Mouse (Mus musculus): ENCODE data around the gene Glis3. TPM values are rescaled to one million over a fixed set of nuclear protein-coding genes. Genes with fewer than 3 reads are reported as not detected.
A peak's percentile ranks its signal among the peaks of the same experiment; 100 is the strongest.

Glis3 gene
- polyA plus RNA-seq, 1 experiment from 2014 or later, result 0.93 TPM

DNA sequence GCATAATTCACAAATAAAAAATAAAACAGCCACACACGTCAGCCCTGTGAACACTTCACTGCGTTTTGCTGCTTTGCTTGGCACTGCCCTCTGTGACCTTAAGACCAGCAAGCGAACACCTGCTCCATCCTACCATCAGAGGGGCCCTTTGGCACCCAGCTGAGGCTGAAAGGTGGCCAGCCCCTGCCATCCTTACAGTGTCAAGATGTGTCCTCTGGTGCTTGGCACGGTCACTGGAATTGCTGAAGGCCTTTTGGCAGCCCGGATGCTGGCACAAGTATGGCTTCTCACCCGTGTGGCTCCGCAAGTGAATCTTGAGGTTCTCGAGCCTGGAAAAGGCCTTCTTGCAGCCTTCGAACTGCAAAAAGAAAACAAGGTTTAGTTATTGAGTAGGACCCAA lies 322.3 kb downstream of the Glis3 start:
- no peak for ATAC-seq (ENCODE audit: low read depth)
- 90% methylated on average over 9 of the region's 9 CpGs for WGBS
- Histone ChIP-seq H3K4me2 (no peak overlapping the region), H3K4me1 (replicated peaks) (peaks cover 6% of the 10 kb centered on the region; the same call in 1 of the 2 replicates), H3K27ac (replicated peaks) (no peak overlapping the region), H3K36me3 (no peaks in the 10 kb centered on the region), H3K9ac (no peak overlapping the region), H3K4me3 (no peak overlapping the region), H3K27me3 (no peaks in the 10 kb centered on the region), H3K9me3 (no peaks in the 10 kb centered on the region)

DNA sequence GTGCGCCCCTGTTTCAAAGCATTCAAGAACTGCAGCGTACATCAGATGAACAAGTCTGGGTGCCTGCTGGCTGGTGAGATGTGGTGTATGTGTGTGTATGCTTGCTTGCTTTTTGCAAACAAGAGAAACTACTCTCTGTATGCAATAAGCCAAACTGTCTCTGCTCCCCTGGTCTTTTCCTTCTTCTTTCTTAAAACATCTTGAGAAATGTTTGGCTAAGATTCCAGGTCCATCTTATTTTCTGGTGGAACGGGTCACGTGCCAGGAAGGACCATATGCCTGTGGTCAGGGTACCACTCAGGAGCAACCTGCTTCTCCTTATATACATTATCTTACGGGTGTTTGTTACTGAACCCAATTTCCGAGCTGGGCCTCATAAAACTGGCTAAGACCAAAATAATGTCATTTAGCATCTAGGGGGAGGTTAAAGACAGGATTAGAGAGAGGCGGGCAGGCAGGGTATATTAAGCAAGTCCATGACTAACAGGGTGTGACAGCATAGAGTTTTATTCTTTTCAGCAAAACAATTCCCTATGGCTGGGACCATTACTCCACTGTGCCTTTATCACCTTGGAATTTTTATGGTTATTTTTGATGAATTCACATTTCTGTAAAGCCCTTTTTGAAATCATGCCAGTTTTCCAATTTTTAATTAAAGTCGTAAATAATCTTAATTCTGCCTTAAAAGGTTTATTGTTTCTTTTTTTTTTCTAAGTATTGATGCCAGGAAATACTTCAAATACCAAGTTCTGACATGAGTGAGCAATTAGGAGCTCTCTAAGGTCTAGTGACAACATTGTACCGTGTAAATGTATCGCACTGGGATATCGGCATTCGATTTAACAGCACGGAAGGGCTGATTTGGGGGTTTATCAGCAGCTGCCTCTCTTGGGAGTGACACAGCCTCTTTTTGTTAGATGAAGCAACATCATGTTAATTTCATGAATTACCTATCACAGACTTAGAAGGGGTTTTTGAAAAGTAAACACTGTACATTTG lies 328.5 kb downstream of the Glis3 start:
- H3K27me3 ChIP-seq, result no peaks in the 10 kb centered on the region
- peak overlapping the region; percentile 46; the same call in 1 of the 2 replicates for H3K27ac ChIP-seq (replicated peaks)
- H3K36me3 ChIP-seq, result no peaks in the 10 kb centered on the region
- H3K4me2 ChIP-seq, result no peak overlapping the region
- H3K4me3 ChIP-seq, result no peak overlapping the region
- no peak overlapping the region for H3K9ac ChIP-seq
- peaks cover 23% of the 10 kb centered on the region for H3K4me1 ChIP-seq (replicated peaks)
- ATAC-seq (ENCODE audit: low read depth), result peak; percentile 83
- H3K9me3 ChIP-seq, result no peaks in the 10 kb centered on the region
- WGBS, result 50% methylated on average over 13 of the region's 13 CpGs

- Histone ChIP-seq H3K27me3 (no peaks in the 10 kb centered on the region), H3K27ac (replicated peaks) (no peak overlapping the region)
Observed at GRCm38 (mm10) chr19:28347080-28347825, 332.6 kb downstream of the Glis3 start.

DNA sequence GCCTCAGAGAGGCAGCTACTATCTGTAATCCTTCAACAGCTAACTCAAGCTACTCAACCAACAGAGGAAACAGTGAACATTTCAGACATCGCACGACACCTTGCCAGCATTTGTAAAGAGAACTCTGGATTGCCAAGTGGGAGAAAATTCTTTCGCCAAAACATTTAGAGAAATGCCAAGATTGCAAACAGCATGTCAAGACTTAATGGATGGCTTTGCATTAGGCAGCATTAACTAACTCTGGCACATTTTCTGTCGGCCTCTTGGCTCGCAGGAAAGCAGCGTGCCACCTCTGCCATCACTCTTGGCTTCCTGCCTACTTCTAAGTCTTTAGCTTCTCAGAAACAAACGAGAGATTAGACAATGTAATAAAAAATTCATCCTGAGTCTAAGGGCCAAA lies 336.2 kb downstream of the Glis3 start:
- H3K4me2 ChIP-seq, result no peak overlapping the region
- H3K36me3 ChIP-seq, result no peaks in the 10 kb centered on the region
- no peak for ATAC-seq (ENCODE audit: low read depth)
- H3K27me3 ChIP-seq, result no peaks in the 10 kb centered on the region
- no peak overlapping the region for H3K9ac ChIP-seq
- no peak overlapping the region for H3K27ac ChIP-seq (replicated peaks)
- 74% methylated on average over 7 of the region's 7 CpGs for WGBS
- no peak overlapping the region for H3K4me3 ChIP-seq
- 0 out of 2 replicates have a peak, but pooled peaks cover 8% of the 10 kb centered on the region for H3K4me1 ChIP-seq (replicated peaks)
- no peaks in the 10 kb centered on the region for H3K9me3 ChIP-seq

More at GRCm38 (mm10) chr19:28347080-28347825, 332.6 kb downstream of the Glis3 start:
- 41% methylated on average over 13 of the region's 13 CpGs for WGBS
- Histone ChIP-seq H3K36me3 (no peaks in the 10 kb centered on the region), H3K4me2 (no peak overlapping the region), H3K4me3 (no peak overlapping the region), H3K9me3 (no peaks in the 10 kb centered on the region), H3K4me1 (replicated peaks) (peaks cover 22% of the 10 kb centered on the region), H3K9ac (no peak overlapping the region)
- ATAC-seq (ENCODE audit: low read depth), result no peak

DNA sequence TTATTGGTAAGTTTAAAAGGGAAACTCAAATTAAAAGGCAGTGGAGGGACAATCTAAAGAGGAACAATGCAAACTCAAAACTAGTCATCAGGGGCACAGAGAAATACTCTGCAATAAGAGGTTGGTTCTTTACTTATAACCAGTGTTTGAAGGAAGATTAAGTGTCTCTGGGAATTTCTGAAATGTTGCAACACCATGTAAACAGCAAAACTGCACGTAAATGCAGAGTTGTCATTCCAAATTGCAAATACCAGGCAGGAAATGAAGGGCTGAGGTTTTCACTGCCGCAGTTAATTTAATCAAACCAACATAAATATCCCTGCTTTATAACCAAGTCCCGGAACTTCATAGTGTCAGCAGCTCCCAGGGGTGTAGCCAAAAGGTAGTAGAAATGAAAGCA lies 342.3 kb downstream of the Glis3 start:
- no peaks in the 10 kb centered on the region for H3K27me3 ChIP-seq
- no peak overlapping the region for H3K4me2 ChIP-seq
- no peak overlapping the region for H3K27ac ChIP-seq (replicated peaks)
- H3K4me3 ChIP-seq, result no peak overlapping the region
- no peaks in the 10 kb centered on the region for H3K36me3 ChIP-seq
- no peaks in the 10 kb centered on the region for H3K9me3 ChIP-seq
- 37% methylated on average over 3 of the region's 3 CpGs for WGBS
- H3K4me1 ChIP-seq (replicated peaks), result peaks cover 30% of the 10 kb centered on the region
- no peak for ATAC-seq (ENCODE audit: low read depth)
- no peak overlapping the region for H3K9ac ChIP-seq

DNA sequence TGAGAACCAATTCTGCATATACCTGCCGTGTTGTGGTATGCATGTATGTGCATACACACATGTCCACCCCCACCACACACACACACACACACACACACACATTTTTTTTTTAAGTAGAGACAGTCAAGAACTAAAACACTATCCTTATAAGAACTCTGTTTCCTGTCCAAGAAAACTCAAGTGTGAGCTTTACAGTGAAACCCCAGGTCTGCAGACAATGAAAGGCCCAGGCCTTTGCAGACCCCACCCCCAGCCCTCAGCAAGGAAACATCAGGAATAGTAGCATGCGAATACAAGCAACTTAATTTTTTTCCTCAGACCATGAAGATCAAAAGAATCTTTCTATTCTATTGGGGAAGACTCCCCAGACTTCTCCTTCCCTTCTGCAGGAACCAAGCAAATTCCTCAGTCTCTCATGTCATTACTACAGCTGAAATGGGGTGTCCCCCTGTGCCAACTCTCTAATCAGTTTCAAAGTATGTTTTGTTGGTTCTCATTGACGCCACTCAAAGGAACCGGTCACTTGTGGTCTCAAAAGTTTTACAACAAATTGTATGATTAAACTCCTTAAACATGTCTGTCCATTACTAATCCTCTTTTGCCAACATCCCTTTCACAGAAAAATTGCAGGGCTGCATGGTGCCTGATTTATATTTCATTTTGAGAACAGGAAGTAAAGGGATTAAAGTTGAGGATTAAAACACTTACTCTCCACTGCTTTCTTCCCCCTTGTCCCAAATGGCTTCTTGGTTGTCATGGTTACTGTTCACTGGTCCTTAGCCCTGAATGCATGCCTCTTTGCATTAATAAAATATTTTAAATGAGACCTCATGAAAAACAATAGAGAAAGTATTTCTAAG lies 343.0 kb downstream of the Glis3 start:
- H3K4me2 ChIP-seq, result no peak overlapping the region
- H3K4me3 ChIP-seq, result no peak overlapping the region
- 43% methylated on average over 4 of the region's 4 CpGs for WGBS
- H3K27ac ChIP-seq (replicated peaks), result no peak overlapping the region
- H3K9ac ChIP-seq, result no peak overlapping the region
- H3K4me1 ChIP-seq (replicated peaks), result peaks cover 30% of the 10 kb centered on the region
- no peak for ATAC-seq (ENCODE audit: low read depth)
- no peaks in the 10 kb centered on the region for H3K36me3 ChIP-seq
- no peaks in the 10 kb centered on the region for H3K27me3 ChIP-seq
- H3K9me3 ChIP-seq, result no peaks in the 10 kb centered on the region

DNA sequence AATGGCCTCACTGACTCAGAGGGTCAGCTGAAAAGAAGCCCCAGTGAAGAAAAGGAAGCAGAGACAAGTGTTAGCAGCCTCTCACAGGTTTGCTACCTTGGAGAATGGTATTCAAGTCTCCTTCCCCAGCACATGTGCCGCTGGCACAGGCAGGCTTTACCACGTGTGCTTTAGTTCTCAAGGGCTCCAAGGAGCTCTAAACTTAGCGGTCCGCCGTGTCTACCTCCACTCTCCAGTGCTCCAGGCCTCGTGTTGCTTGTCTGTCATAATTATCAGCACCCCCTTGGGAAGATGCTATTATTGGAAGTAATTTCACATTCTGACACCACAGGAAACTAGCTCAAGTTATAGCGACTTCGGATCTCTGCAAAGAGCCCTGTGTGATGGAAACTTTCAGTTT lies 344.0 kb downstream of the Glis3 start:
- H3K4me1 ChIP-seq (replicated peaks), result peaks cover 30% of the 10 kb centered on the region
- ATAC-seq (ENCODE audit: low read depth), result peak; percentile 40; the same call in 1 of the 2 replicates
- no peaks in the 10 kb centered on the region for H3K27me3 ChIP-seq
- H3K4me2 ChIP-seq, result no peak overlapping the region
- WGBS, result 51% methylated on average over 8 of the region's 8 CpGs
- H3K9me3 ChIP-seq, result no peaks in the 10 kb centered on the region
- H3K4me3 ChIP-seq, result no peak overlapping the region
- H3K9ac ChIP-seq, result no peak overlapping the region
- no peak overlapping the region for H3K27ac ChIP-seq (replicated peaks)
- no peaks in the 10 kb centered on the region for H3K36me3 ChIP-seq

DNA sequence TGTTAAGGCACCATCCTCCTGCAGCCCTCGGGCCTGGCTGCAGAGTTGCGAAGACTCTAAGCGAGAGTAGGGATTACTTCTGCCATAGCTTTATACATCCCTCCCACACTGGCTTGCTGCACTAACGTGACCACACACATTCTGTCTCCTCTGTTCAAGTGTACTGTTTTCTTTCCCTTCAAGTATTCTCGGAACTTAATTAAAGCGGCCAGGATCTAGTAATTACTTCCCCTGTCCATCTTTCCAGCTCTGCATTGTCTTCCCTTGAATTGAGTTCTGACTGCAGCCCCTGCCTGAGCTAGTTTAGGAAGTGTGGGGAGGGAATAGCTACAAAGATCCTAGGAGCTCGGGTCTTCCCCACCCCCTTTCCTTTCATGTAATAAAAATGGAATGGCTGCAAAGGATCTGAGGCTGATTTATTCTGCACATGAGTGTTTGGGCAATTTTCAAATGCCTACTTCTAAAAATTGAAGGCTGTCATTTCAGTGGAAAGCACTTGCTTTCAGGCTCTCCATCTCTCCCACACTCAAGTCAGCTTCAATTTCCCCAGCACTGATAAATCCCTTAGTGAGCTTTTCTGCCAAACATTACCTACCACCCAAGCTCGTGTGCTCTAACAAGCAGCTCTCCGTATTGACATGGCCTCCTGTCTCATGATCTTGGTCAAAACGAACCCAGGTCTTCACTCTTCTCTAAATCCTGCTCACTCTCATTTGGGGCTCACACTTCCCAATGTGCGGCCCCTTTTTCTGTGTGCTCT lies 346.7 kb downstream of the Glis3 start:
- H3K4me1 ChIP-seq (replicated peaks), result peaks cover 35% of the 10 kb centered on the region
- H3K9me3 ChIP-seq, result no peaks in the 10 kb centered on the region
- no peak overlapping the region for H3K9ac ChIP-seq
- no peak overlapping the region for H3K4me3 ChIP-seq
- no peak overlapping the region for H3K4me2 ChIP-seq
- H3K36me3 ChIP-seq, result no peaks in the 10 kb centered on the region
- WGBS, result 50% methylated on average over 11 of the region's 11 CpGs
- peak overlapping the region; percentile 2; the same call in 1 of the 2 replicates for H3K27ac ChIP-seq (replicated peaks)
- ATAC-seq (ENCODE audit: low read depth), result no peak
- no peaks in the 10 kb centered on the region for H3K27me3 ChIP-seq

- H3K36me3 ChIP-seq, result no peaks in the 10 kb centered on the region
- H3K9ac ChIP-seq, result no peak overlapping the region
- H3K9me3 ChIP-seq, result no peaks in the 10 kb centered on the region
- no peak for ATAC-seq (ENCODE audit: low read depth)
- H3K4me2 ChIP-seq, result no peak overlapping the region
- no peak overlapping the region for H3K27ac ChIP-seq (replicated peaks)
- WGBS, result 37% methylated on average over 16 of the region's 16 CpGs
- no peak overlapping the region for H3K4me3 ChIP-seq
- H3K27me3 ChIP-seq, result no peaks in the 10 kb centered on the region
- peaks cover 12% of the 10 kb centered on the region; the same call in 1 of the 2 replicates for H3K4me1 ChIP-seq (replicated peaks)
Observed at GRCm38 (mm10) chr19:28328444-28329110, 351.3 kb downstream of the Glis3 start.

DNA sequence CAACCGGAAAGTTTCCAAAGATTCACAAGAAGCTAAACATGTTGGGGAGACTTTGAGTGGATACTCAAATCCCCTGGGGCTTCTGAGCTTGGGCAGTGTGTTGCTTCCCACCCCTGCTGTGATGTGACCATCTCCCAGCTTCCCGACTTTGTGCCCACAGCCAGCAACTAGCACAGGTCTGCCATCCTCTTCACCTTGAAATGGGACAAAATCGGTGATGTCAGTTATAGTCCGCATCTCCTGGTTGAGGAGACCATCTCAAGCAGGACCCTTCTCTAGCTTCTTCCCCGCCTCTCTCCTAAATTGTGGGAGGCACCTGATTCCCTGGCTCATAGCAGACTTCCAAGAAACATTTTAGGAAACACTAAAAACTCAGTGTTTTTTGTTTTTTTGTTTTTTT lies 352.3 kb downstream of the Glis3 start:
- 92% methylated on average over 5 of the region's 5 CpGs for WGBS
- peaks cover 5% of the 10 kb centered on the region; the same call in 1 of the 2 replicates for H3K4me1 ChIP-seq (replicated peaks)
- ATAC-seq (ENCODE audit: low read depth), result no peak
- H3K4me2 ChIP-seq, result no peak overlapping the region
- H3K27ac ChIP-seq (replicated peaks), result no peak overlapping the region
- no peaks in the 10 kb centered on the region for H3K36me3 ChIP-seq
- H3K27me3 ChIP-seq, result no peaks in the 10 kb centered on the region
- no peak overlapping the region for H3K9ac ChIP-seq
- no peaks in the 10 kb centered on the region for H3K9me3 ChIP-seq
- H3K4me3 ChIP-seq, result no peak overlapping the region
